Mouse (Mus musculus) olfactory bulb, adult 2 months (tissue): ENCODE measurements at regions not wholly inside any gene's neighbourhood (a gene's known extent, or its start where the extent isn't known, plus 50 kb on each side); places are given as distances from the start of the nearest gene placed in this dataset.

Source experiments
- CTCF ChIP-seq: fragments of 200-500 bp; IDR thresholded peaks from 2 replicates; pipeline ENCODE4 v1.5.1; 2012; ENCODE audit warnings: low read depth, mild to moderate bottlenecking, low read length, moderate library complexity; ENCODE audit not compliant: insufficient read depth
- POLR2A ChIP-seq: fragments of 200-500 bp; IDR thresholded peaks from 2 replicates; pipeline ENCODE4 v1.6.1; 2012; ENCODE audit warnings: mild to moderate bottlenecking, low read depth, low read length, moderate library complexity; ENCODE audit not compliant: insufficient read depth

GRCm38 (mm10) chr5:64437720-64438119 is 281.6 kb downstream of the Tbc1d1 start:
- TF ChIP-seq POLR2A (no peak), CTCF (no peak)
